Mouse (Mus musculus) C2C12 (cell line): ENCODE data around the gene Cdh1.

Source experiments
- CTCF ChIP-seq: IDR thresholded peaks from one replicate; pipeline ENCODE4 v1.5.1; 2011; ENCODE audit not compliant: control insufficient read depth, insufficient read depth, insufficient read length
- MYOD1 ChIP-seq: IDR thresholded peaks from one replicate; pipeline ENCODE4 v1.6.1; 2011; ENCODE audit warnings: low read depth; ENCODE audit not compliant: control insufficient read depth, insufficient read length
- USF1 ChIP-seq: IDR thresholded peaks from one replicate; pipeline ENCODE4 v1.6.1; 2011; ENCODE audit warnings: low read depth, mild to moderate bottlenecking, control low read depth, moderate library complexity

GRCm38 (mm10) chr8:106651994-106652393 is 48.8 kb downstream of the Cdh1 start:
- TF ChIP-seq CTCF (no peak), MYOD1 (no peak), USF1 (no peak)
